Mouse (Mus musculus) lung, postnatal 10 days (tissue): ENCODE data around the gene Dscam.

ENCODE experiments used
- DNase-seq: peaks from one replicate; pipeline ENCODE4 v3.0.0; 2021

Gene Dscam

DNA sequence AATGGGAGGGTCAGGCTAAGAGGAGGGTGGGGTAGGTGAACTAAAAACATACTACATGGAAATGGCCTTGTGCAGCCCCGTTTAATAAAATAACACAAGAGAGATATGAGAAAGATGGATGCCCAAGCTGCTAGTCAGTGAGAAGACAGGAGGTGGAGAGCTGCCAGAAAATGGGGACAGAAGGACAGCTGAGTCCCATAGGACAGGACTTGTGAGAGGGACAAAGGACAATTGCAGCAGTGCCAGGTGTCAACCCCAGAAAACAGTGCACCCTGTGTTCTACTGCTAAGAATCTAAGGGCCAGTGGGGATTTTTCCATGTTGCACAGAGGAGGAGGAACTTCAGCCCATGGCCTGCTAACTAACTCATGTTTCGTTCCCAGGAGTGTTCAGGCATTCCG is 470.0 kb downstream of the Dscam start:
- no peak for DNase-seq

DNA sequence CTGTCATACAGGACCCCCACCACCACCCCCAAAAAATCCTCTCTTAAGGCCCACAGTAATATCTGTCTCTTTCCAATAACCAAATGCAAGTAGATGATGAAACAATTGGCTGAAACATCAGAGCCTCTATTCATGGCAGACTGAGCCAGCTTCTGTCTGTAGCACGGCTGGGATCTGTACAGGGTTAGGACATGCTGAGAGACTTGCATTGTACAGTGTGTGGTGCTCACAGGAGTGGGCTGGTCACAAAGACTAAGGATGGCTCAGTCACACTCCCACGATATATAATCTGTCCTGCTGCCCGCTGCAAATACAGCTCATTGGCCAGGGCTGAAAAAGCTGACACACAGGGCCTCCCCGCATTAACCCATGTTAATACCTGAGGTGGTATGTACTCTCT is 474.7 kb downstream of the Dscam start:
- no peak for DNase-seq

DNA sequence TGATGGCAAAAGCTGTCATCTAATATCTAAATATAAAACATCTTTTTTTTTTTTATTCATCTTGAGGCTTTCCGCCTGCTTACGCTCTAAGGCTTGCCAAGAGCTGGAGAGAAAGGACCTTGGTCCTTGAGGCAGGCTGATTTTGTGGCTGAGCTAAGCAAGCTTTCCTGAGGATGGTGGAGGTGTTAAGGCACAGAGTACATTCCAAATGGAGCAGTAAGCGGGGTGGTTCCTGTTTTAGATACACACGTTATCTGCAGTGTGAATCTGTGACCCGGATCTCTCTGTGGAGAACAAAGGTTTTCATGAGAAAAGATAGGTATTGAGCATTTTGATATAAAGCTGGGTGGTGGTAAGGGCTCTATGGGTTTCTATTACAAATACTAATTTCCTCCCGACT is 479.0 kb downstream of the Dscam start:
- DNase-seq, result no peak

DNA sequence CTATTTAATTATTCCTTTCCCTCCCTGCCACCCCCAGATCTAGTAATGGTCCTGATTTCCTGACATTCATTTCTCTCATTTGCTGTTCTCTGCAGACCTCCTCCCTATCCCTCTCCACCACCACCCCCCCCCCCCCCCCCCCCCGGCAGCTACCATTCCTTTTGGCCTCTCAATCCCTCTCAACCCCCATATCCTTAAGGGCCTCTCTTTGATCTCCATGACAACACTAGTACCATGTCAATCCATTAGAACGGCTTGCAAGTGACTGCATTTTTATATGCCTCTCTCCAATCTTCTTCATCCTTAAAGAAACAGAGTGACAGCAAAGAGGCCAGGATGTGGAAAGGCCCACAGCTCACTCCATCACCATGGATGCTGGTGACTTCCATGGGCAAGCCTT is 480.5 kb downstream of the Dscam start:
- no peak for DNase-seq

DNA sequence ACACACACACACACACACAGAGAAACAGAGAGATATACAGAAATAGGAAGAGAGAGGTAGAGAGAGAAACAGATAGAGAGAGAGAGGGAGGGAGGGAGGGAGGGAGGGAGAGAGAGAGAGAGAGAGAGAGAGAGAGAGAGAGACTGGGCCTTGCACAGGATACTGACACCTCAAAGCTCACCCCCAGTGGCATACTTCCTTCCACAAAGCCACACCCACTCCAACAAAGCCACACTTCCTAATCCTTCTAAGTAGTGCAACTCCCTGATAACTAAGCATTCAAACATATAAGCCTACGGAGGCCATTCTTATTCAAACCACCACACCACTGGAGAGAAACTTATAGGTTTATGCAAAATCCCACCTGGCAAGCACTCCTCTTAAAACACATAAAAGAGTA is 481.1 kb downstream of the Dscam start:
- no peak for DNase-seq

DNA sequence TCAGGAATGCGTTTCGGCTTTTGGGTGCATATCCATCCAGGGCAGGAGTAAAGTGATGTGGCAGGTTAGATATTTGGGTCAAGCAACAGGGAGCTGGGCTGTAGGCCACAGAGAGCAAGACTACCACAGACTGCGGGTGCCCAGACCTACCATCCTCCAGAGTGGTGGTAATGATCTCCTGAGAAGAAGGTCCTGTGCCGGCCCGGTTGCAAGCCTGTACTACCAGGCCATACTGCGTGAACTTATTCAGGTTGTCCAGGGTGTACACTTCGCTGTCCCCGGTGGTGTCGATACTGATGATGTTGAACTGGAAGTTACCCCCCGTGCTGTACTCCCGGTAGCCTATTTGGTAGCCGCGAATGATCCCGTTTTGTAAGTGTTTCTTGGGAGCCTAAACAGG is 485.5 kb downstream of the Dscam start:
- no peak for DNase-seq

DNA sequence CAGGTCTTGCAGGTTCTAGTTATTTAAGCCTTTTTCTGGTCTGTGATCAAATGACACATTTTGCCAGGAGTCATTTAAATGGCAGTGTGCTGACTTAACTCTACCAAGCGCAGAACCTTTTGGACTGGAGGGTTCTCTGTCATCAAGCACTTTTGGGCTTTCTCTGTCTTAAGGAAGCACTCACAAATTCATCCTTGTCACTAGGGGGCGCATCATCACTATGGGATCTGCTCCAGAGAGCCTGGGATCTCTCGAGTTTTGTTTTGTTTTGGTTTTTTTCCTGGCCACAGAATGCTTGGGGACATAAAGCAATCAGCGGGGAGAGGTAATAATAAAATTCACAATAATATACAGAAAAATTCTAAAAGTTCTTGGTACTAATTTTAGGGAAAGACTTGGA is 486.0 kb downstream of the Dscam start:
- peak; percentile 70 for DNase-seq

DNA sequence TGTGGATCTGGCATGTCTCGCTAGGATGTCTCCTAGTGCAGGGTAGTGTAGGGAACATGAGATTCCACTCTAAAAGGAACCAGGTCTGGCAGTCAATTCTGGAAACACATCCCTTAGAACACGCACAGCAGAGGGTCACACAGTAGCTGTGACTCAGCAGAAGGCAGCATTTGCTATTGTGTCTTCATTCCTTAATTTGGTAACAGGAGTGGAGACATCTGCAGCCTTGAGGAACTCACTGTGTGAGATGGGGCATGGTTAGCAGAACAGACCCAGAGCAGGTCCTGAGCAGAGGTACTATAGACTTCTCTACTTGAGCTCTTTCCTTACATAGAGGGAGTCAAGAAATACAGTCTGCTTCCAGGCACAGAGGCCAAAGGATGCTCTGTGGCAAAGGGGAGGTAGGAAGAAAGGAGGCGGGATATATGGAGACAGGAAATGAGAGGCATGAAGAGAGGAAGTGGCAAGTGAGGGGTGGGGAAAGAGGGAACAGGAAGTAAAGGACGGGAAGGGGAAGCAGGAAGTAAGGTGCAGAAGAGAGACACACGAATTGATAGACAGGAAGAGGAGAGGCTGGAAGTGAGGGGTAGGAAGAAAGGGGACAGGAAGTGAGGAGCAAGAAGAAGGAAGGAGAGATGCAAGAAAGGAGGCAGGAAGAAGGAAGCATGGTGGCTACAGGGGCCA is 488.1 kb downstream of the Dscam start:
- DNase-seq, result no peak

DNA sequence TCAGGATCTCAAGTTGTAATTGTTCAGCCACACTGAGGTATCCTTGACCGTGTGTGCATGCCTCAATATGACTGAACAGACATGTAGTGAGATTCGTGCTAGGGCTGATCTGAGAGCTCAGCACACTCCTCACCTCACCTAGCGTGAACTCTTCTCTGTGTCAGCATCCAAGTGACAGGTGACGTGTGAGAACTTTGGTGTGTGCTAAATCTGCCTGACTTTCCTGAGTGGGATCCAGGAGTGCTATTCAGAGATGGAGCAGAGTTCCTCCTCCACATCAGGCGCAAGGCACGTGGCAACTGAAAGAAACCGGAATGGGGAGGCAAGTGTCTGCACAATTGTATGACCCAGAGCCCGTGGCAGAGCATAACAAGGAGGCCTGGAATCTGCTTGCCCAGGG is 490.6 kb downstream of the Dscam start:
- DNase-seq, result no peak

DNA sequence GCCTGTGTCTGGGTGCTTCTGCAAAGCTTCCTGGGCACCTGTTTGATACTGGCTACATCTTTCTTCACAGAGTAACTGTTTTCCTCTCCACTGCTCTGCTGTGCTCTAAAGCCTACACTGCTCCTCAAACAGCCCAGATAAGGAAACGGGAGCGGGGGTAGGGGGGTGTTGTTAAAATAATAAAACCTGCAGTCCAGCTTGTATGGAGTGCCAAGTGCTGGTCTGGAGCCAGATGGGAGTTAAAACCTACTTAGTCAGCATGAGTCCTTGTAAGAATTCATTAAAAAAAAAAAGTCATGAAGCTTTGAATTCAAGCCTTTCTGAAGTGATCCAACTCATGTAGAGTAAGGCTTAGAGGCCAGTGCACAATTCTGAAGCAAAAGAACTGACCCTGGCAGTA is 493.1 kb downstream of the Dscam start:
- peak; percentile 25 for DNase-seq

DNA sequence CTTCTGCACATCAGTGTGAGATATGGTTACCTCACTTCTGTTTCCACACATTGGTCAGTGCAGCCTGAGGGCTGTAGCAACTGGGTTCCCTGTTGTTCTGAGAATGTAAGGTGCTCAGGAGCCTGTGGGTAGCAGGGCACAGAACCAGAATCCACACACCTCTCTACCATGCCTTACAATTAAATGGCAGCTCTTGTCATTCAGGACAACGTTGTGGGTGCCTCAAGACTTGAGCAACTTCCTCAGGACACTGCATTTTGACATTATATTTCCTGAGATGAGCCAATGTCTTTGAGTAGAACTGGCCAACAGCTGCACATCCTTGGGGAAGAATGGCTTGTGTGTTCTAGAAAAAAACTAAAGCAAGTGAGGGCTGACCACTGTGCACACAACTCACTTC is 493.9 kb downstream of the Dscam start:
- no peak for DNase-seq

DNA sequence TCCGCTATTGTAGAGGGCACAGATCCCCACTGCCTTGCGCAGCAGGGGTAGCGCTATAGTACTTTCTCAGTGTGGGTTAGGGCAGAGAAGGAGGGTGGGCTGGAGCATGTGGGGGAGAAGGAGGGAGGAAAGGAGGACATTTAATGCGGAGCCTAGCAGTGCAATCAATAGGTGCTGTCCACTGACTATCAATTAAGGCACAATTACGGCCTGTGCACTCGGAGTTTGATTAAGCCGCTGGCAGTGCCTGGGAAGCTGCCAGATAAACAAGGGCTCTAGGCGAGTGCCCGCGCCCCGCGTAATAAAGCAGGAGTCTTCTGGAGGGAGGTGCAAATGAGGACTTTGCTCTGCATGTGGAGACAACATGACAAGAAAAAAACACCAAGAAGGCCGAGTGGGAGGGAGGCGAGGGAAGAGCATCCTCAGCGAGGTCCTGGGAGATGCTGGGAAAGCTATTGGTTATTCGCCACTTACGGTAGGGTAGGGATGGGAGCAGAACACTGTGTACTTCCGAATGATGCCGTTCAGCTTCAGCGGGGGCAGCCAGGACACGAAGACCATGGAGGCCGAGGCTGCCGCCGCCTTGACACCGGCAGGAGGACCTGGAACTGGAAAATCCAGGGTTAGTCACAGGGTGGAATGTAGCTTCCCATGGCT is 497.2 kb downstream of the Dscam start:
- no peak for DNase-seq

DNA sequence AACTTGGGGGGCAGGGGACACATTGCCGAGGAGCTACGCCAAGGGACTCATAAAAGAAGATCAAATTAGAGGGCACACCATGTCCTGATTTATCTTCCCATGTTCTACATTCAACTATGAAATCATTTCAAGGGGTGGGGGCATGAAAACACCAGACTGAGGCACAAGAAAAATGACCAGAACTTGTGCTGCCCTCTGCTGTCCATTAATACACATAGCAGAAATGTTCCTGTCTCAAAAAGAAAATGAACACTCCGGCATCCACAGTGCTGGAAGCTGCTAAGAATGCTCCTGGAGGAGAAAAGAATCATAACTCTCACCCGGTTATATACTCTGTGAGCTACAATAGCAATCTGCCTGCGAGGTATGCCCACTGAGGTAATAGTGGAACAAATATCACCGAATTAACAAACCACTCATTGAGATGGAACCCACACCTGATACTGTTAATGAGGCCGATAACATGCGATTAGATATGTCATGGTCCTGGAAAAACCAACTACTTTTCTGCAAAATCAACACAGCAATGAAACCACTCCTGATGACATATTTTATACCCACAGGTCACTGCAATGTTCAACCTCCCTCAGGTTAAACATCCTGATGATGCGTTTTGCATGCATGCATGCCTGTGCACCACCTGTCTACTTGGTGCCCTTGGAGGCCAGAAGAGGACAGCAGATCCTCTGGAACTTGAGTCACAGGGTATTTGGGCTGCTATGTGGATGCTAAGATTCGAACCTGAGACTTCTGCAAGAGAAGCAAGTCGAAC is 498.8 kb downstream of the Dscam start:
- peak; percentile 40 for DNase-seq

DNA sequence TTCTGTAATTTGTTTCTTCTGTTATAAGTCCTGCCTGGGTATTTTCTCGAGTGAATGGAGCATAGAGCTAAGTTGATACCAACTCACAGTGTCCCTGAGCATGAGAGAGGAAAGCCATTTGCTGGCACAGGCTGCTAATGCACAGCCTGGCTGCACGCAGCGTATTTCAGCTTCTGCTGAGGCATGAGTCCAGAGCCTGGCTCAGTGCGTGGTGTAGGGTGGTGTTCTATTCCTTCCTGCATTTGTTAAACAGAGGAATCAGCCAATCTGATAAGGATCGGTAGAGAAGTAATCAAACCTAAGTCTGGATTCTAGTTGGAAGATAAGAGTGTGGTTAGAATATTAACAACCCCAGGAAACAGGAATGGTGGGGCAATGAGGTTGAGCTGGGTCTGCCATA is 500.8 kb downstream of the Dscam start:
- DNase-seq, result peak; percentile 16

DNA sequence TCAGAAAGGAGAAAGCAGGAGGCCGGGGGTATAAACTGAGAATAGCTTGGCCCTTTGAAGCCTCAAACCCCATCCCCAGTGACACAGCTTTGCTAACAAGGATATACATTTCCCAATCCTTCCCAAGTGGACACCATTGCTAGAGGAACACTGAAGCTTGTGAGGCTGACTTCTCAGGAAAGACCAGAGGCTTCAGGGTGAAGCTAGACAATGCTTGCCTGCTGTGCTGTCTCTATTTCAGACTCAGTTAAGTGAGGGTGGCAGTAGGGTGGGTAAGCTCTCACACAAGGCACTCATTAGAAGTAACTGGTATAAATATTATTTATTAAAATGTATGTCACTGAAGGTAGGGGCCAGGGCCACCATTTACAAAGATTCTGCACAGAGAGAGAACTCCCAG is 502.1 kb downstream of the Dscam start:
- DNase-seq, result no peak

DNA sequence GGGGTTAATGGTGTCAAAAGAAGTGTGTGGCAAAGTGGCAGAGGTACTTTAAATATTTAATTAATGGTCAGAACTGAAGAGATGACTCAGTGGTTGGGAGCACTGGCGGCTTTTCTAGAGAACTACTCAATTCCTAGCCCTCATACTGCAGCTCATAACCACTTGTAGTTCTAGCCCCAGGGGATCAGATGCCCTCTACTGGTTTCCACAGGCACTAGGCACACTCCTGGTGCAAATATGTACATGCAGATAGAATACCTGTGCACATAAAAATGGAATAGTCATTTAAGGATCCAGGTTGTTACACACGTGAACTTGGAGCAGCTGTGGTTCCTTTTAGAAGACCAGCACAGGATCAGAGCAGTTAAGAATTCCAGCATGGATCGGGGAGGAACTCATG is 509.5 kb downstream of the Dscam start:
- no peak for DNase-seq

DNA sequence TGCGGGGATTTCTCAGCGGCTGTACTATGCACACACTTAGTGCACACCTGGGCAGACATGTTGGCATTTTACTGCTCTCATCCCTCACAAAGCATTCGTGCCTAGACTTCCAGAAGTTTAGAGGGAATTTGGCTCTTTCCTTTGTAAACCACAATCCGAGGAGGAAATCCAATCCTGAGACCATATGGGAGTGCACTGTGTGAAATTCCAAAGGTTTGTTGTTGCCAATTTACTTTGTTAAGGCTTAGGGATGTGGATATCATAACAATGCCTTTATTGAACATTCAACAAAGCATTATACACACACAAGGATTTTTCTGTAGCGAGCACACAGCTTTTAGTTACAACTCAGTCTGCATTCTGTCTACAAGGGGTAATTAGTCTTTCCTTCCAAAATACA is 511.3 kb downstream of the Dscam start:
- DNase-seq, result no peak

DNA sequence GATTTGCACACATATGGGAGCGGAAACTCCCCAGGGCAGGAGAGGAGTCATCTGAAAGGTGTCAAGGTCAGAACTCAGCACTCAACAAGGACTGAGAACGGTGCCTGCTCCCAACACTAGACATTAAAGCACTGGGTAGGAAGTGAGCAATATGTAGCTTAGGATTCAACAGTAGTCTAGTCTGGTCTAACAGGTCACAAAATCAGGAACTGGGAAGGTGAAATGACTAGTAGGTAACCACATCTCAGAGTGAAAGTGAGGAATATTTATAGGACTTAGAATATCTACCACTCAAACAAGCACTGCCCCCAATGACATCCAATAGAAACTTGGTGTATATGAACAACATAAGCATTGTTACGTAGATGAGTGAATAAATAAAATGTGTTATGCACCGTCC is 515.0 kb downstream of the Dscam start:
- no peak for DNase-seq

DNA sequence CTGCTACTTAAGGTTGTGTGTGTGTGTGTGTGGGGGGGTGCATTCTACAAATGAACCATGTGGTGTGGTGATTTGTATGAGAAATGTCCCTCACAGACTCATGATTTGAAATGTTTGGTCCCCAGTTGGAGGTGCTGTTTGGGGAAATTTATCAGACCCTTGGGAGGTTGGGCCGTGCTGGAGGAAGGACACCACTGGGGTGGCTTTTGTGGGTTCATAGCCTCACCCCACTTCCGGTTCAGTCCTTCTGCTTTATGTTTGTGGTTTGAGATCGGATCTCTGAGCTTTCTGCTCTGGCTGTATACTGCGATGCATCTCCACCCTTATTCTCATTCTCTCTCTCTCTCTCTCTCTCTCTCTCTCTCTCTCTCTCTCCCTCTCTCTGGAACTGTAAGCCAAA is 516.5 kb downstream of the Dscam start:
- DNase-seq, result no peak

DNA sequence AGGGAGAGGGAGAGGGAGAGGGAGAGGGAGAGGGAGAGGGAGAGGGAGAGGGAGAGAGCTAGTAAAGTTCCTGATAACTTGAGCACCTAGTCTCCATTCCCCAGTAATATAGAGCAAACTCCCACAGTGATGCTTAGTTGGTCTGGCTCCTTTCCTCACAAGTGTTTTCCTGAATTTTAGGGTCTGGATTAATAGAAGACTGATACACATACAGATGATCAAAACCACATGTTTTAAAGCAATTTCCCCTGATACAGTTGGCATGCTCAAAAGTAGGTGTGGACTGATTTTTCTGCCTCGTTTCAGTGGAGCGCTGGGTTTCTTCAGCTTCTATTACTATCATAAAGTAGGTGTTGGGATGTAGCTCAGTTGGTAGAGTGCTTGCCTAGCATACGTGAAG is 519.1 kb downstream of the Dscam start:
- no peak for DNase-seq

DNA sequence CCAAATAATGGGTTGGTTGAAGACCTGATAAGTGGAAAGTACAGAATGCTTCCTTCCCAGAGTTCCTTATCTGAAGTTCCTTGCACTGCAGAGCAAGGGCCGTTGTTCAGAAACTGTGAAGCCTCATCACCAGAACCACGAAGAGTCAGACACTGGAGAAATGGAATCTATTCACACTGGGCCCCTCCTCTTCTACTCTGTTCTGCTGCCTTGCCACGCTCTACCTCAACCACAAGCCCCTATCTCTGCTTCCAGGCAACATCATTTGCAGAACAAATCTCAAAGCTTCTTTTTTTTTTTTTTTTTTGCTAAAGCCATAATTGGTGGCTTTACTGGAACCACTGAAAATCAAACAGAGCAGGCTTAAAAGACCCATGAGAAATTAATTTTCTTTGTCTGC is 530.5 kb downstream of the Dscam start:
- DNase-seq, result no peak

DNA sequence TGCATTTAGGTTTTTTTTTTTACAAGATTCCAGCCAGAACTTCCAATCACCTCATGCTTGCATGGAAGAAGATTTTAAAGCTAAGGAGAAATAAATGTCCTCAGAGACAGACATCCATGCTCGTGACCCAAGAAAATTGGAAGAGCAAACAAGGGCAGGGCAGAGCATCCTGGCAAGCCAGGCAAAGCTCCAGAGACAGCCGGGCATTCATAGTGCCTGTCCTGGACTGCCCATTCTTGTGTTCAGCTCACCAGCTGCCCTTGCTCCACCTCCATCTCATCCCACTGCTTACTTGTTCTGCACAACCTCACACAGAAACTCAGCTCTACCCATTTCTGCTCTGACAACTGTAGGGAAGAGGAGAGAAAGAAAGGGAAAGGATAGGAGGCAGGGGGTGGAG is 534.6 kb downstream of the Dscam start:
- DNase-seq, result no peak

DNA sequence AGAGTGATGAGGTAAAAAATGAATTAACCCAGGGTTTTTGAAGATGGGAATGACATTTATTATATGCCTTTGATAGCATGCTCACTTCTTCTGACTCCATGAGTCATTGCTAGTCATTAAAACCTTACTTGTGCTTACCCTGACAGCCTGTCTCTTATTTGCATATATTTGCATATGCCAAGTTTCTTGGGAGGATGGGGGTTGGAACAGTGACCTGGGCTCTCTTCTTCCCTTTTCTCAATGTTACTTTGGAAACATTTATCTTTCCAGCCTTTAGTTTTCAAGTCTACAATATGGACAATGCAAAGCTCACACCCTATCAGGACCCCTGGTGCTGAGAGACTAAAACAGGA is 535.8 kb downstream of the Dscam start:
- no peak for DNase-seq

DNA sequence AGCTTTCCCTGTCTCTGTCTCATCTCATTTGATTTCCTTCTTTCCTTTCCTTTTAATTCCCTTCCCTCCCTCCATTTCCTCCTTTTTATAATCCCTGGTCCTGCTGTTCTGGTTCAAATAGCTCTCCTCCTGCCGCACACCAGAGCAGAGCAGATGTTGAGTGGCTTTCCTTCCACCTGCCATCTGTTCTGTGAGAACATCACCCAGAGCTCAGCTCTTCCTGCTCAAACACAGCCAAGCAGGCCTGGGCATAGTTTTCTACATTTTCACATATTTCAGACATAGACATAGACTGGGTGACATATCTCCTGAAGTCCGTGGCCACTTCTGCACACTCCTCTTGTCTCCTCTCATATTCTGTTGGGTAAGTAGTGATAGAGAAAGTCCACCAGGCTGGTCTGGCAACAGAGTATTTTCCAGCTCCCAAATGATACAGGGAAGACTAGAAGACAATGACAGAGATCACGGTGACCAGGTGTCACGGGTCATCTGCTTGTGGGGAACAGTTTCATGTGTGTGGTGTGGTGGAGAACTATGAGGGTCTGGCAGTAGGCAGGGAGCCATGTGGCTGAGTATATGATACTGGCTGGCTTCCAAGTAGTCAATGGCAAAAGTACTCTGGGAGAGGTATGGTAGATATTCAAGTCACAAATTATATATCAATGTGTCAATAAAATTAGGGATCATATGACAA is 536.3 kb downstream of the Dscam start:
- no peak for DNase-seq
